Mouse (Mus musculus): Measurements from ENCODE around the gene Reln. TPM values are rescaled to one million over a fixed set of nuclear protein-coding genes. Genes with fewer than 3 reads are reported as not detected.

Gene Reln
- total RNA-seq, 2 experiments from 2014 or later, result not detected

DNA sequence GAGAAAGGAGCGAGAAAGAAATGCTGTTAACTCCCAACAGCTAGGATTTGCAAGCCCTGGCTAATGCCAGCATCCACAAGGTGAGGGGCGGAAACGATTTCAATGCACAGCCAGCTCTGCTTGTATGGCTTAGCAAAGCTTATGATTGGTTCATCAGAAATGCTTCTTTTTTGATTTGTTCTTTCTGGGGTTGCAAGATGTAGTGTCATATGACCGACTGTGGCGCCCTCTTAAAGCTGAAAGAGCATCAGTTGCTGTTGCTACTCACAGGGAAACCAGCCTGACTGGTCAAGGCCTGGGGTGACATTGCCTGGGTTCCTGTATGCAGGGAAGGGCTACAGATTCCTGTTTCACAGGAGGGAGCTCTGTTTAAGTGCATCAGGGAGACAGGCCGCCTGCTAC lies 478.2 kb downstream of the Reln start:
- ATAC-seq (replicated peaks; ENCODE audit: poor library complexity, severe bottlenecking), result no peak

DNA sequence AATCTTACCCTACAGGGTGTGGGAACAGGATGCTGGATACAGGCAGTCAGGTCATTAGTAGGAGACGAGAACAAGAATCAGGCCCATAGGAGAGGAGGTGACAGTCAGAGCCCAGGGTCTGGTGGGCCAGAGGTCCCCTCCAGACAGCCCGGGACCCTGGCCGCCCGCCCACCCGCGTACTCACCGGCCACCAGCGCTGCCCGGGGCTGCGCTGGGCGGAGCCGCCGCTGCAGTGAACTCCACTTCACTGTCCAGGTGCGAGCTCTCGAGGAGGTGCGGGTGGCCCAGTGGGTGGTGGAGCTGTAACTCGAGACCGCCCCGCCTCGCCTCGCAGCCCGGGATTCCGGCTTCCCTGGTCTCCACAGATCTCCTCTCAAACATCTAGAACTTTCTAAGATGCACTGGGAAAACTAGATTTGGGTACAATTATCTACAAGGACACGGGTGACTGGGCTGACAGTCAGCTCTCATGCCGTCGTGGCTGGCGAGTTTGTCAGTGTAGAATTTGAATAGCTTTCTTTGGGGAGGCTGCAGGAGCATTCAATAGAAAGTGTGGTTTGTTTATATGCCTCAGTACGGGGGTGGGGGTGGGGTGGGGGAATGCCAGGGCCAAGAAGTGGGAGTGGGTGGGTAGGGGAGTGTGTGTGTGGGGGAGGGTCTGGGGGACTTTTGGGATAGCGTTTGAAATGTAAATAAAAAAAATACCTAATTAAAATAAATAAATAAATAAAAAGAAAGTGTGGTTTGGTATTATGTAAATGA lies 479.0 kb downstream of the Reln start, which contains the start of gene Slc26a5:
Gene Slc26a5, minus strand, starts transcription at position 259 of the 762 bp plus-strand sequence.
- ATAC-seq (replicated peaks; ENCODE audit: poor library complexity, severe bottlenecking), result no peak

DNA sequence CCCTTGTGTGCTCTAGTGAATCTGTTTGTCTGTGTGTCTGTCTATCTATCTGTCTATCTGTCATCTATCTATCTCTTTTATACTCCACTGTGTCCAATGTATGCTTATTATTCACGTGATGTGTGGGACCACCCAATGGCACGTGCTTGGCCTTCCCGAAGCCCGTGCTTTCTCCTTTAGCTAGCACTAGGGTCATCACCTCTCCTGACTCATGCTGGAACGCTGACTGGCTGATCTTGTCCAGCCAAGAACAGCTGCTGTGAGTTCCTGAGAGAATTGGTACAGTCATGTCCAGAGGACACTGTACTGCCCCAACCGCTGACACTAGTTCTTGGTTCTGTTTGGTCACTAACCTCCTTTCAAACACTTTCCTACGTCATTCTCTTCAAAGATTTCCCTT lies 485.8 kb downstream of the Reln start:
- ATAC-seq (replicated peaks; ENCODE audit: poor library complexity, severe bottlenecking), result no peak

DNA sequence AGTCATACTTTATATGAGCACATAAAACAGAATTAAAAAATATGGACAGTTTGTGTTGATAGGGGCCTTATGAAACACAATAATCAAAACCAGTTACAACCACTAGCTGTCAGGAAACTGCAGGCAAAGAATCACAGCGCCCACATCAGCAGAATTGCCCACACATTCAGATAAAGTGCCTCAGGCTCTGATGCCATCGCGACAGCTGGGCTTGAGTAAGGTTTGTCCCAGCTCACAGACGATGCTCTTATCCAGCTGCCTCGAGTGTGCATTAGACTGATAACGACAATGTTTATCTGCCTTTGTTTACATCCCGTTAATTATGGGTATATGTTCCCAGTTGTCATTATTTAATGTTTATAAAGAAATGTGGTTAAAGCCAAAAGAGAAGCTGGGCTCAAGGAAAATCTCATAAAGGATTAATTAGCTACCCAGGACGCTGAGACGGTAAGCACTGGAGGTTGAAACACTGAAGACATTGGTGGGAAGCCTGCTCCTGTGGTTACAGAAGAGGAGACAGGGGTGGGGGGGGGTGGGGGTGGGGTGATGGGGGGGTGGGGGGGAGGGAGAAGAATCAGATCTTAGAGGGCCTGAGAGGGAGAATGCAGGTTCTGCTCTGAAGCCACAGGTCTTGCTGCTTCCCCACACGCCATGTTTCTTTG lies 492.7 kb downstream of the Reln start:
- ATAC-seq (replicated peaks; ENCODE audit: poor library complexity, severe bottlenecking), result no peak

DNA sequence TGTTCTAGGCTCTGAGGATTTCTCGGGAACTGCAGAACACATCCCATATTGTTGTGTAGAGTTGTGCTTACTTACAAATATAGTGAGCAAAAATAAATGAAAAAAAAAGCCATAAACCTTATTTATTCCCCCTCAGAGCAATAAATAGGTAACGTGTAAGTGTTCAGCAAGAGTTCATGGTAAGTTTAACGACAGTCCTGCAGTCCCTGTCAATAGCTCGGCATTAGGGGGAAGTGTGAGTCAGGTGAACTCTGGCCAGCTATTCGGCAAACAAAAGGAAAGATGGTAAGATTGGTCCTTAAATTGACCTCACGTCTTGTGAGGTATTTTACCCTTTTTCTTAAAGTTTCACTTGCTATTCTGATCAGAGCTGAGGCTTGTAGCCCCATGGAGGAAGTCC lies 497.1 kb downstream of the Reln start:
- ATAC-seq (replicated peaks; ENCODE audit: poor library complexity, severe bottlenecking), result no peak

DNA sequence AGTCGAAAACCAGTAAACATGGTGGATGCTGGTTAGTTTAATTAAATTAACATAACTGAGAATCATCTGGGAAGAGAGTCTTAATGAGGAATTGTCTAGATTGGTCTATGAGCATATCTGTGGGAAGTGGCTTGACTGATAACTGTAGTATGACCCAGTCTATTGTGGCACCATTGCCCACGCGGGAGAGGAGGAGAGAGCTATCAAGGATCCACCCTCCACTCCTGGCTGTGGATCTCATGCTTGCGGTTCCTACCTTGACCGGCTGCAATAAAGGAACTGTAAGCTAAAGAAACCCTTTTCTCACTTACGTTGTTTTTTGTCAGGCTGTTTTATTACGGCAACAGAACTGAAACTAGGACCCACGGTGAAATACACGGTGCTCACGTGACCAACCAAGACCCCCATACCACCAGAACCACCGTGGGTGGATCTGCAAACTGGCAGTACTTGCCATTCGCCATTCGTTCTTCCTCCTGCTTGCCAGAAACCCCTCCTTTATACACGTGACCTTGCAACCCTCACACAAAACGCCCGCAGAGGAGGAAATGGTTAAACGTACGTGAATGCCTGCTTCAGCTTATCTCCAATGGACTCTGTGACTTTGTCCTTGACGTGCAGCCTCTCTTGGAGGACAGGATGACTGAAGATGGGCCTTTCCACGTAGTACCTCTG lies 497.7 kb downstream of the Reln start:
- no peak for ATAC-seq (replicated peaks; ENCODE audit: poor library complexity, severe bottlenecking)

DNA sequence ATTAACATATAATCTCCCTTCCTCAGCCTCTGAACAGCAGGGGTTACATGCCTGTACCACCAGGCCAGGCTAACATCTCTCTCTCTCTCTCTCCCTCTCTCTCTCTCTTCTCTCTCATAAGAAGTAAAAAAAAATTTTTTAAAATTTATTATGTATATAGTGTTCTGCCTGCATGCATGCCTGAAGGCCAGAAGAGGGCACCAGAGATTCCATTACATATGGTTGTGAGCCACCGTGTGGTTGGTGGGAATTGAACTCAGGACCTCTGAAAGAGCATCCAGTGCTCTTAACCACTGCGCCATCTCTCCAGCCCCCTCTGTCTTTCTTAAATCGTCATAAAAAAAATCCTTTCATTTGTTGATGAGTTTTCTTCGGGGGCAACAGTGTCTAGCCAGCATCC lies 499.8 kb downstream of the Reln start:
- no peak for ATAC-seq (replicated peaks; ENCODE audit: poor library complexity, severe bottlenecking)

Other genes with a start within 250 kb of the Reln start
- 23.5 and 27.6 TPM in 2 replicates for gene Orc5, start 205.7 kb upstream of the Reln start, total RNA-seq (2014; fragmentation: Nextera tagmentation)
- gene Orc5, start 205.7 kb upstream of the Reln start, total RNA-seq (2017), result 29.4 and 32.6 TPM in 2 replicates

All from granulocyte monocyte progenitor cell, adult 5-6 weeks (primary cell).